Mouse (Mus musculus): ENCODE measurements around the gene Gm10197. TPM values are rescaled to one million over a fixed set of nuclear protein-coding genes. Genes with fewer than 3 reads are reported as not detected.
"Not testable (repeated sequence)": the region's sequence is repeated elsewhere in the genome, so short reads cannot be mapped to it uniquely, and the experiment has no call there.

Gene Gm10197
- polyA plus RNA-seq (2012; rRNA removed), result not detected in 2 replicates

GRCm38 (mm10) chr19:53371666-53372065 is at the start of gene Gm10197:
Gene Gm10197, minus strand, starts transcription at chr19:53371766.
- no peak for DNase-seq (ENCODE audit: extremely low spot score in 1 of 2, low spot score in 1 of 2)

- peak in 1 of 2 experiments; percentile 73 for DNase-seq (ENCODE audit: extremely low spot score in 1 of 2, low spot score in 1 of 2)
Measured at GRCm38 (mm10) chr19:53420924-53421582, 49.5 kb upstream of the Gm10197 start.

GRCm38 (mm10) chr19:53419834-53420233 is 48.3 kb upstream of the Gm10197 start:
- DNase-seq (ENCODE audit: extremely low spot score in 1 of 2, low spot score in 1 of 2), result peak in 1 of 2 experiments; percentile 58

GRCm38 (mm10) chr19:53415198-53415597 is 43.6 kb upstream of the Gm10197 start:
- DNase-seq (ENCODE audit: extremely low spot score in 1 of 2, low spot score in 1 of 2), result no peak

GRCm38 (mm10) chr19:53414650-53415049 is 43.1 kb upstream of the Gm10197 start:
- DNase-seq (ENCODE audit: extremely low spot score in 1 of 2, low spot score in 1 of 2), result no peak

- no peak for DNase-seq (ENCODE audit: extremely low spot score in 1 of 2, low spot score in 1 of 2)
Measured at GRCm38 (mm10) chr19:53413617-53414380, 42.2 kb upstream of the Gm10197 start.

- DNase-seq (ENCODE audit: extremely low spot score in 1 of 2, low spot score in 1 of 2), result peak in 1 of 2 experiments; percentile 71
Measured at GRCm38 (mm10) chr19:53412149-53412848, 40.7 kb upstream of the Gm10197 start.

- no peak for DNase-seq (ENCODE audit: extremely low spot score in 1 of 2, low spot score in 1 of 2)
Measured at GRCm38 (mm10) chr19:53409663-53410307, 38.2 kb upstream of the Gm10197 start.

- no peak for DNase-seq (ENCODE audit: extremely low spot score in 1 of 2, low spot score in 1 of 2)
Measured at GRCm38 (mm10) chr19:53408398-53408797, 36.8 kb upstream of the Gm10197 start.

- no peak for DNase-seq (ENCODE audit: extremely low spot score in 1 of 2, low spot score in 1 of 2)
Measured at GRCm38 (mm10) chr19:53407350-53407749, 35.8 kb upstream of the Gm10197 start.

- no peak for DNase-seq (ENCODE audit: extremely low spot score in 1 of 2, low spot score in 1 of 2)
Measured at GRCm38 (mm10) chr19:53405810-53406209, 34.2 kb upstream of the Gm10197 start.

- DNase-seq (ENCODE audit: extremely low spot score in 1 of 2, low spot score in 1 of 2), result no peak
Measured at GRCm38 (mm10) chr19:53404837-53405356, 33.3 kb upstream of the Gm10197 start.

- no peak for DNase-seq (ENCODE audit: extremely low spot score in 1 of 2, low spot score in 1 of 2)
Measured at GRCm38 (mm10) chr19:53404219-53404836, 32.8 kb upstream of the Gm10197 start.

GRCm38 (mm10) chr19:53402741-53403432 is 31.3 kb upstream of the Gm10197 start:
- DNase-seq (ENCODE audit: extremely low spot score in 1 of 2, low spot score in 1 of 2), result no peak

- no peak for DNase-seq (ENCODE audit: extremely low spot score in 1 of 2, low spot score in 1 of 2)
Measured at GRCm38 (mm10) chr19:53400332-53401110, 29.0 kb upstream of the Gm10197 start.

GRCm38 (mm10) chr19:53399213-53399612 is 27.6 kb upstream of the Gm10197 start:
- no peak for DNase-seq (ENCODE audit: extremely low spot score in 1 of 2, low spot score in 1 of 2)

- no peak for DNase-seq (ENCODE audit: extremely low spot score in 1 of 2, low spot score in 1 of 2)
Measured at GRCm38 (mm10) chr19:53397451-53398233, 26.1 kb upstream of the Gm10197 start.

- not testable (repeated sequence) for DNase-seq (ENCODE audit: extremely low spot score in 1 of 2, low spot score in 1 of 2)
Measured at GRCm38 (mm10) chr19:53395805-53396204, 24.2 kb upstream of the Gm10197 start.
